Mouse (Mus musculus): ENCODE data around the gene Bco2.

Gene Bco2

GRCm38 (mm10) chr9:50515462-50515861, 39.5 kb downstream of the Bco2 start:
- DNase-seq (ENCODE audit: low read depth) = no peak

DNA sequence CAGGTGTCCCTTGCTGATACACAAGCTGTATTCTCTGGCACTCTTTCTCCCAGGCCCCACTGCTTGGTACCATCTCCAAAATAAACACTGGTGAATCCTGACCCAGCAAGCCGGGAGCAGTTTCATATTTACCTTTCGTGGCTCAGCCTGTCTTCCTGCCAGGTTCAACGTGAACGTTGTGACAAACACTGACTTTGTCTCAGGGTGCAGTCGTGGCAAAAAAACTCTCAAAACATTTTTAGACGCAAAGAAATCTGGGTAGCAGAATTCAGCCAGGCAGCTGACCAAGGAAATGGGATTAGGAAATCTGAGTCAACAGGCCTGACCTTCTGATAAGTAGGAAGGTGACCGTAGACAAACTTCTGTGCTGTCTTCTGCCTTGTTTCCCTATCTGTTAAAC, 47.4 kb downstream of the Bco2 start:
- DNase-seq (ENCODE audit: low read depth) = no peak

DNA sequence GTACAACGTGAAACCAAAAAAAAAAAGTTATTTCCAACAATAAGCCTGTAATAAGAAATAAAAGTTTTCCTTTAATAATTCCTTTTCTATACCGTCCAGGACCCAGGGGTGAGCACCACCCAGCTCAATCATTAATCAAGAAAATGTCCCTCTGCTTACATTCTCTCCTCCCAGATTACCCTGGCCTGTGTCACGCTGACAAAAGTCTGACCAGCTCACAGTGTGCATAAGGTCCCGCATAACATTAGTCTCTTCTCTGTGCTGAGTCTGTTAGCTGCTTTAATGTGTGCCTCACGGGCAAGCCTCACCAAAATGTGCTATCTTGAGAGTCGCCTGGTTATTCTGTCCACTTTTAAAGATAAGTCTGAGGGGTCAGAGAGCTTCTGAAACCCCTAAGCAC, 49.6 kb downstream of the Bco2 start:
- DNase-seq (ENCODE audit: low read depth) = no peak

DNA sequence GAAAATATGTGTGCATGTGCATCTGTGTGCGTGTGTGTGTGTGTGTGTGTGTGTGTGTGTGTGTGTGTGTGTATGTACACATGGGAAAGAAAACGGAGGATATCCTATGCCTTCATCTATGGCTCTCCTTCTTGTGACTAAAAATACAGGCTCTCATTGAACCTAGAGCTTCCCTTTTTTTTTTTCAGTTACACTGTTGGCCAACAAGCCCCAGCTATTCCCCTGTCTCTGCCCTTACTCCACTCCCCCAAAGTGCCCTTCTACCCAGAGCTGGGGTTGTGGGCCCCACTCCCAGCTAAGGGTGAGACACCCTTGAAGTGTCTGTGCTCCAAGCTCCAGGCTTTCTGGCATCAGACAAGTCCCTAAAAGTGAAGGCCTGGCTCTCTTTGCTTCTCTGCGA, 52.0 kb downstream of the Bco2 start:
- DNase-seq (ENCODE audit: low read depth) = no peak

GRCm38 (mm10) chr9:50500974-50501501, 53.9 kb downstream of the Bco2 start:
- DNase-seq (ENCODE audit: low read depth) = no peak

DNA sequence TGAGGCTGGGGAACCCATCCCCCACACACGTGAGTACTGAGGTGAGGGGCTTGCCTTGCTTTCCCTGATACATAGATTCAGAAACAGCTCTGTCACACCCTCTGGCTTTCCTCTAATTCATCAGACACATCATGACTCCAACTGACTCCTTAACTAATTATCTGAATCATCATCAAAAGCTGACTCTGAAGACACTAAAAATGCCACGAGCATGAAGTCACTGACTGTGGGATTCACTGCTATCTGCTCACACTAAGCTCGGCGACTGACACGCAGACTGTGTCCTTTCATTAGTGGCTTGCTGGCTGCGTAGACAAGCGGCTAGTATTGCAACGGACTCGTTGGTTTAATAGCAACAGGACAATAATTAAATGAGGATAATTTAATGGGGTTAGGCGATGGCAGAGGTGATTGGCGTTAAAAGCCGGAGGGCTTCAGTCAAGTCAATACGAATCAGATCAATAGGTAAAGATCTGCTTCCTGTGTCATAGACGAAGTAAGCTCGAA, 54.5 kb downstream of the Bco2 start:
- DNase-seq (ENCODE audit: low read depth) = no peak

- DNase-seq (ENCODE audit: low read depth) = no peak
Observed at GRCm38 (mm10) chr9:50499781-50500180, 55.2 kb downstream of the Bco2 start.

DNA sequence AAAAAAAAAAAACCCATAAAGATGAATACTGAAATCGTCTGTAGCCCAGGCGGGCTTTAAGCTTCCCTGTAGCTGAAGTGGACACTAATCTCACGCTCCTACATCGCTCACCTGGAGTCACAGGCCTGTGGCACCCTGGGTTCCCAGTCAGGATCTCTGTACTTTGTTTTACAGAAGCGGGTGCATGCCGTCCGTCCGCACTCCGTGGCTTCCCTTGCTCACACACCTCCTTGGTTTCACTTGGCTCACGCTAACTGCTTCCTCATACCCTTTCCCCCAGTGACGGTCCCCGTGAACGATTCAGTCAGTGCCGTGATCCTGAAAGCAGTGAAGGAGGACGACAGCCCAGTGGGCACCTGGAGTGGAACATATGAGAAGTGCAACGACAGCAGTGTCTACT, 56.2 kb downstream of the Bco2 start:
- no peak for DNase-seq (ENCODE audit: low read depth)

DNA sequence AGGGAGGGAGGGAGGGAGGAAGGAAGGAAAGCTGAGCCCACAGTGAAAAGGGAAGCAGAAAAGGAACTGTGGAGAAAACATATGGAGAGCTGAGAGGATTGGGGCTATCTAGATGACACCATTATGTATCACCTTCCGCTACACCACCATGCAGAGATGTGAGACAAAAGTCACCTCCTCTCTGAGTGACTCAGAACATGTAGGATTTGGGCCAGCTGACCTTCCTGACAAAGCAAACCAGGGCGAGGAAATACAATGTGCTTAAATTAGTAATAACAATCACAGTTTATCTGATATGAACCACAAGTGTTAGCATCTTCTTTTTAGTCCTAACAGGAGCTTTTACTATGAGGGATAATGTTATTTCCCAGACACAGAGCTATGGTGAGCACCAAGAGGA, 57.4 kb downstream of the Bco2 start:
- DNase-seq (ENCODE audit: low read depth) = no peak

GRCm38 (mm10) chr9:50497076-50497475, 57.9 kb downstream of the Bco2 start:
- no peak for DNase-seq (ENCODE audit: low read depth)

DNA sequence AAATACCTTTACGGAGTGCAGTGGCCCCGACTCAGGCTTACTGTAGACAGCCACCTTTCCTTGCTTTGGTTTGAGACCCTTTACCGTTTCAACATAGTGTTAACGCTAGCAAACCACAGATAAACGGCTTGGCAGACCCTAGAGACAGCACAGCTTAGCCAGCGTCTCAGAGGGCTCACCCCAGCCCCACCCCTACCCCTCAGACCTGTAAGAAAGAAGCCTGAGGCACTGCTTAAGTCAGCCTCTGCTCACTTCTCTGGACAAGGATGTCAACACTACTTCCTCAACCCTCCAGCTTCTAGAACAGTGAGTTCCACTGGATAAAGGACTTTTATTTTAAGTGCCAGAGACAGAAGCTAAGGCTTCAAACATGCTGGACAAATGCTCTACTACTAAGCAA, 58.4 kb downstream of the Bco2 start:
- DNase-seq (ENCODE audit: low read depth) = no peak

GRCm38 (mm10) chr9:50496151-50496505, 58.9 kb downstream of the Bco2 start:
- DNase-seq (ENCODE audit: low read depth) = no peak

DNA sequence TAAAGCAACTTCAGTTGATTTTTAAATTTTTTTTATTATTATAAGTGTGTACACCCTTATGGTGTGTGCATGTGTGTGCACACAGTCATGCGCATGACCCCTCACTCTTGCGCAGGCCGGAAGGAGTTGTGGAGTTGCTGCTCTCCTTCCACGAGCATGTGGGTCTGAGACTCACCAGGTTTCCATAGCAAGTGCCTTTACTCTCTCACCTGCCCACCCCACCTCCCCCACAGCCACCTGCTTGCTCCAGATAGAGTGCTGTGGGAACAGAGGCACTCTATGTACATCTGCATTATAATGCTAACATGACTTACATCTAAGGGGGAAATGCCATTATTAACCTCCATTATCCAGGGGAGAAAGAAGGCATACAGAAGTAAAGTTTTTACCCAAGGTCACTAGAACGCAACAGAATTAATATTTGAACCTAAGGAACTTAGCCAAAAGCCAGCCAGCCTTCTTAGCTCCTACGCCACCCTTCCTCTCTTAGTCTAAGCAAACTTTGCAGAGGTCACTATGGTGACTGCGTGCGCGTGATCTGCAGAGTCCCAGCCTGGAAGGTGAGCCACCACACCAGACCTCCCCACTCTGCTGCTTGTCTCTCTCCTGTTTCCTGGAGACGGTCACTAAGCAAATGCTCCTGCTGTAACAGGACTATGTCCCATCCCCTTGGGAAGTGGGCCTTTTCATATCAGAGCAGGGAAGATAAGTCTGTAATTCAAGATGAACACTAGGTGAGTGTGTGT, 59.4 kb downstream of the Bco2 start:
- no peak for DNase-seq (ENCODE audit: low read depth)

DNA sequence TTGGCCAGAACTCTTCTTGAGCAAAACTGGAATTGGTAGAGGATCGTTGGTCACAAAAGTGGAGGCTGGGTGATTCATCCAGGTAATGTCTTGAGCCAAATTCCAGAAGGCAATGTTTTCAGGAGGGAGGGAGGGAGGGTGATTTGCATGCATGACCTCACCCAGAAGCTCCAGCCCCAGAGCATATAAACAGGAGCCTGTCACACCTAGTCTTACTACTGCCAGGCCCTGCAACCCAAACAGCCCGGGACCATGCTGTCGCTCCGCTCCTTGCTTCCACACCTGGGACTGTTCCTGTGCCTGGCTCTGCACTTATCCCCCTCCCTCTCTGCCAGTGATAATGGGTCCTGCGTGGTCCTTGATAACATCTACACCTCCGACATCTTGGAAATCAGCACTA, 60.7 kb downstream of the Bco2 start, which contains the start of gene Plet1:
TSS of gene Plet1 (plus strand) at position 215 of the 400 bp plus-strand sequence.
- DNase-seq (ENCODE audit: low read depth) = no peak

- DNase-seq (ENCODE audit: low read depth) = no peak
Observed at GRCm38 (mm10) chr9:50493777-50494176, 61.2 kb downstream of the Bco2 start.

- DNase-seq (ENCODE audit: low read depth) = no peak
Observed at GRCm38 (mm10) chr9:50491531-50492045, 63.4 kb downstream of the Bco2 start.

GRCm38 (mm10) chr9:50490836-50491235, 64.1 kb downstream of the Bco2 start:
- DNase-seq (ENCODE audit: low read depth) = no peak

- no peak for DNase-seq (ENCODE audit: low read depth)
Observed at GRCm38 (mm10) chr9:50485521-50485920, 69.5 kb downstream of the Bco2 start.
